Mouse (Mus musculus): ENCODE measurements around the gene Nipal1.

GRCm38 (mm10) chr5:72603138-72603537 lies 44.5 kb upstream of the Nipal1 start:
- TF ChIP-seq POLR2A (IDR thresholded peaks at IDR 0.05; ENCODE audit: extremely low read depth, insufficient read depth, low read length) (no peak), CTCF (IDR thresholded peaks at IDR 0.05; ENCODE audit: extremely low read depth, insufficient read depth, low read length) (no peak)
